Comparison of ENCODE assay signal across 16 mouse cellular contexts in the genomic region with DNA sequence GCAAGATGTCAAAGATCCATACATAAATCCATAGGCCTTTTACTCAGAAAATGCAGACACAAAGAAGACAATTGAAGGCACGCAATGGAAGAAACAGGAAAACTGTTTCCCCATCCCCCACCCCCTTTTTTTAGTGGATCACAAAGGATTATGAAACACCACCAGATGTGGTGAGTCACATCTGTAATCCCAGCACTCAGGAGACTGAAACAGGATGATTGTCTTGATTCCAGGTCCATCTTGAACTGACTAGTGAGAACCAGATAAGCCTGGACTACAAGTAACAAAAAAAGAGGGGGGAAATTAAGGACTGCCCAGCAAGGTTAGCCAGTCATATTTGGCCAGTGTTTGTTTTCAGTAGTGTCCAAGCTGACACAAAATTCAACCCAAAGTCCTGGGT. TPM values are rescaled to one million over a fixed set of nuclear protein-coding genes. Genes with fewer than 3 reads are reported as not detected.
"Had no signal": no experiment of that assay in that cellular context is flagged by ENCODE, and none has a peak within 500 bp of the region (broad histone marks: within the 10 kb centered on the region; RNA-seq: fewer than 3 reads in every experiment).

No protein-coding gene starts in this region.

- H3K27ac ChIP-seq: macrophage; midbrain, embryonic 13.5 days; midbrain, embryonic 15.5 days; neural tube, embryonic 12.5 days; stomach, embryonic 15.5 days; stomach, postnatal 0 days had no signal

- H3K9me3 ChIP-seq: megakaryocyte, embryonic 14.5 days; midbrain, embryonic 13.5 days; midbrain, embryonic 15.5 days; neural tube, embryonic 12.5 days; stomach, embryonic 15.5 days had no signal

- H3K27me3 ChIP-seq: megakaryocyte, embryonic 14.5 days; midbrain, embryonic 13.5 days; midbrain, embryonic 15.5 days; neural tube, embryonic 12.5 days; stomach, embryonic 15.5 days had no signal

- H3K4me1 ChIP-seq: midbrain, embryonic 13.5 days; midbrain, embryonic 15.5 days; neural tube, embryonic 12.5 days; stomach, embryonic 15.5 days had no signal

- DNase-seq: lung, adult 18-20 months; lung, embryonic 14.5 days; lung, postnatal 10 days; lung, postnatal 36 days; right cerebral cortex, postnatal 14 days; thymus, adult 2 months; thymus, postnatal 25 days; thymus, postnatal 4 days had no signal

- H3K9ac ChIP-seq: lung, embryonic 14.5 days; midbrain, embryonic 13.5 days; midbrain, embryonic 15.5 days; neural tube, embryonic 12.5 days; stomach, embryonic 15.5 days had no signal

- H3K4me3 ChIP-seq: megakaryocyte, embryonic 14.5 days; midbrain, embryonic 13.5 days; midbrain, embryonic 15.5 days; neural tube, embryonic 12.5 days; stomach, embryonic 15.5 days had no signal

- ATAC-seq: midbrain, embryonic 13.5 days; midbrain, embryonic 15.5 days had no signal

- H3K36me3 ChIP-seq: midbrain, embryonic 13.5 days; midbrain, embryonic 15.5 days; neural tube, embryonic 12.5 days; stomach, embryonic 15.5 days had no signal

- H3K4me2 ChIP-seq: lung, embryonic 14.5 days; midbrain, embryonic 11.5 days; midbrain, embryonic 13.5 days; midbrain, embryonic 15.5 days; neural tube, embryonic 12.5 days; stomach, embryonic 15.5 days had no signal

RNA-seq across cellular contexts. Expression of a gene that starts 25.1 kb away (rescaled TPM):
- polyA plus RNA-seq: macrophage had no signal
